Mouse (Mus musculus) fat pad, adult 2 months (tissue): ENCODE measurements at regions not wholly inside any gene's neighbourhood (a gene's known extent, or its start where the extent isn't known, plus 50 kb on each side); places are given as distances from the start of the nearest gene placed in this dataset.

Experiments used
- DNase-seq: peaks from one replicate; pipeline ENCODE4 v3.0.0-alpha.2; 2011; ENCODE audit warnings: low read depth, low spot score; ENCODE audit errors: extremely low read depth

DNA sequence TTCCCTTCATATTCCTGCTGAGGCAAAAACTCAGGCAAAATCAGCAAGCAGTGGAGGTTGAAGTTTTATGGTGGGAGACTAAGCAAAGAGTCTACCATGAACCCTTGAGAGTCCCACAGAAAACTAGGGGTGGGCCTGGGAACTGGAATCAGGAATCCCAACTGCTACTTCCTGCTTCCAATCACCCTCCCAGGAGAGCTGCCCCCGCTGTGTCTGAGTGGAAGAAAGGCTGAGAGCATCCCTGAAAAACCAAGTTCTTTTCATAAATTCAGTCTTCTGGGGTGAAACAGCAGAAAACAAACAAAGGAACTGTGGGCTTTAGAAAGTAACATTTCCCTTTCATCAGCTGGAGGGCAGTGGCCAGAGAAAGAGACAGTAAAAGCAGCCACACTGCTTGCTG lies 445.0 kb downstream of the Gsdmc2 start:
- no peak for DNase-seq

DNA sequence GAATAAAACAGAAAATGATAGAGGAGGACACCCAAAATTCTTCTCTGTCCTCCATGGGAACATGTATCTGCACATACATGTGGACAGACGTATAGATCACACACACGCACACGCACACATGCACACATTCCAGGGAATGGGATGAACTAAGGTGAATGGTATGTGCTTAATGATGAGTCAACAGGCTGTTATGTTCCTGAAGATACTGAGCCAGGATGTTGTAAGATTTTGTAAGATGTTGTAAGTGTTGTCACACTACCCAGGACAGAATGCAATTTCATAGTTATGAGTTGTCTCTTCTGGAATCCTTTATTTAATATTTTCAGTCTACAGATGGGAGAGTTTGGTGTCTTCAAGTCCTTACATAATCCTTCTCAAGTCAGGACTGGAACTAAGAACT lies 447.5 kb downstream of the Gsdmc2 start:
- DNase-seq = peak; percentile 30

DNA sequence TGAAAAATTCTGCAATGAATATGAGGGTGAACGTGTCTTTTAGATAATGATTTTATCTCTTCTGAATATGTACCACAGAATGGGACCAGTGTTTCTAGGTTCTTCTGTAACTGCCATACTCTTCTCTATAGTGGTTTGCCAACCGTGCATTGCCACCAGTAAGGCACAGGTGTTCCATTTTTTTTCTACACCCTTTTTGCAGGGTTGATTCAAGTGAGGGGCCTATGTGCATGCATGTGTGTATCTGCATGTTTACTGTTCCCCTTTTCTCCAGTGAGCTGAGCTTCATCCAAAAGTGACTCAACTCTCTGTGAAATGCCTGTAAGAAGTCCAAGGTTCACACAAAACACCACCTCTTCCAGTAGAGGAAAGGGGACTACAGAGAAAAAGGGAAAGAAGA lies 467.7 kb downstream of the Gsdmc2 start:
- no peak for DNase-seq

DNA sequence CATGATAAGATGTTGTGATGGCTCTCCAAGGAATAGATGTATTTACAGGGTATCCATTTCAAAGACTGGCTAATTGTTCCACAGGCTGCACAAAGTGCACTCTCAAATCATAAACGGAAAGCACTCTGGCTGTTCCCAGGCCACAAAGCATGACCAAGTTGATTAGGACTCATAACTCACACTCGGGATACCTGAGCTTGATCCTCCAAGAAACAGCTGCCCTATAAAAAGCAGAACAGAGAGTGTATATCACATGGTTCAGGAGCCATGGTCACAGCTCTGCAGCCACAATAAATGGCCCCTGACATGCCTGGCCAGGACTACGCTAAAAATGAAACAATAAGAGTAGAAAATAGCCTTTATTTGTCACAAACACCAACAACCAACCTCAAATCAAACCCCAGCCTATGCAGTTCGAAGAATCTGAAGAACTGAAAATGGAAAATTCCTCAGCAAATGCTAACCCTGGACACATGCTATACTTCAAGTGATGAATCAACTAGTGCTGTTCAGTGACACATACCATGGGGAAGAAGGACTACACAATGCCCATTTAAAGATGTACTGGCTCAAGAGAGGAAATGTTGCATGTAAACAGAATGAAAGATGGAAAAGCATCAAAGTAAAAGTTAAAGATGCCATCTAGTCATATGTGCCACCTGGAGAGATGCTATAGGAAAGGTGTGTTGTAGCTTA lies 473.5 kb downstream of the Gsdmc2 start:
- DNase-seq = no peak

DNA sequence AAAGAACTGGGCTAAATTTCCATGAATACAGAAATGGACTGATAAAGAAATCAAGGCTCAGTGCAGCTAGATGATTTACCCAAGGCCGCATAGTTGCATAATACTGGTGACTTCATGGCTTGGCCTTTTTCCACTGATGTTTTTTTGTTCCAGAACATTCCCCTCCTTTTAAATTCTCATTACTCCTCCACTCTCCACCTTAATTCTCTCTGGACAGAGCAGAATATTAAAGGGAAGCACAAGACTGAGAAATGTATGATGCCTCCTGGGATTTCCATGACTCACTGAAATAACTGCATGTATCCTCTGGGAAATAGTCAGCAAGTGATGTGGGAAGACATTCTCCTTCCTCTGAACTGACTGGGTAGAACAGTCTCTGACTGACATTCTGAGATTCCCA lies 480.5 kb downstream of the Gsdmc2 start:
- DNase-seq = no peak

DNA sequence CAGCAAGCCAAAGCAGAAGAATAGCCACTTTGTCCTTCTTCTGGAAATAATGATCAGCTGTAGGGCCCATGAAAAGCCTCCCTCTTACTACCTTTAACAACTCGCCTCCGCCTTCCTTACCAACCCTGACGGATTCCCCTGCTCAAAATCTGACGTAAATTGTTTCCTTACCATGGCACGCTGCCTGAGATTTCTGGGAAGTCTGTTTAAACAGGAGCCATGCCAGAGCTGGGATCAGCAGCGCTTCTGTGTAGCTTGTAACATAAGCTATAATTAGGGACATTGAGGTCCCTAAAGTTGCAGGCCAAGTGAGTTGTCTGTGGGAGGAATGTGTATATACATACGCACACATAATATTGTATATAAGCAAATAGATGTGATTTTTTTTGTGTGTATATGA lies 484.6 kb downstream of the Gsdmc2 start:
- peak; percentile 63 for DNase-seq

DNA sequence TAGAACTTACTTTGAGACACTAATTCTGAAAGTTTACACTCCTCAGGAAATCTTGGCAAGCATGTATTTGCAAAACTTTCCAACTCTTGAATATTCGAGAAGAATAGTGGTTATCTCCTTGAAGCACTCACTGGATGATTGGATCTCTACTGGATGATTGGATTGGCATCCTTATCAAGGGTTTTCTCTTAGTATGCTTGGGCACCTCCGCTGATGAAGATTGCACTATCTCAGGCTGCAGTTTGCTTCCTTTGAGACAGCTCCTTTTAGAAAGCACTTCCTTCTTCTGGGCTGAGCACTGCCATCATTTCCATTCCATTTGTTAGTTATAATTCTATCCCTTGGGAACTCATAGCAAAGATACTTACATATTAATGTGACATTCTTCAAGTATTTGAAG lies 503.2 kb downstream of the Gsdmc2 start:
- no peak for DNase-seq

DNA sequence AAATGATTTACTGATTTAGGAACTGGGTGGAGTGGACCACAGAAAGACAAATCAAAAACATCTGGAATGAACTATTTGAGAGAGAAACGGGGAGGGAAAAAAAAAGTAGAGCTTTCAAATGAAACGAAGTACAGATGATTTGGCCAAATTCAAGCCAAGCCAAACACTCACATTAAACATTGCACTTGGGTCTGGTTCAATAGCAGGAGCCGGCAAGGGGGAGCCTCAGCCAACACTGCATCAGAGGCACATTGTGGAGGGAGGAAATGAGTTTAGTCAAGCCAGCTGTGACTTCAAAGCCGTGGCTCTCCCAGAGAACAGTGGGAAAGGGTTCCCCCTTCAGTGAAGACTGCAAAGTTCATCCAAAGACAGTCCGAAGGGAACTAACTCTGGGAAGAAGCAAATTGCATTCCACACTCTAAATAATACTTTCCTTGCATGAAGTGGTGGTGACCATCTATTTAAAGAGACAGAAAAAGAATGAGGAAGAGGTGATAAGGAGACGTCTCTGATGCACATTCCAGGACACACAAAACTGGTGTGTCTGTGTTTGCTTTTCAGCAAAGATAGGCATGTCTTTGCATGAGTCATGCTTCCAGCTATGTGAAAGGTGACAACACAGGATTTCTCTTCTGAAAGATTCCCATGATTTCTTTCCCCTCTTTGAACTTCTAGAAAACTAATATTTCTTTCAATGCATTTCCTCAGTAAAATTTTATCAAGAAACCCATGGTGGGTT lies 504.5 kb downstream of the Gsdmc2 start:
- no peak for DNase-seq

DNA sequence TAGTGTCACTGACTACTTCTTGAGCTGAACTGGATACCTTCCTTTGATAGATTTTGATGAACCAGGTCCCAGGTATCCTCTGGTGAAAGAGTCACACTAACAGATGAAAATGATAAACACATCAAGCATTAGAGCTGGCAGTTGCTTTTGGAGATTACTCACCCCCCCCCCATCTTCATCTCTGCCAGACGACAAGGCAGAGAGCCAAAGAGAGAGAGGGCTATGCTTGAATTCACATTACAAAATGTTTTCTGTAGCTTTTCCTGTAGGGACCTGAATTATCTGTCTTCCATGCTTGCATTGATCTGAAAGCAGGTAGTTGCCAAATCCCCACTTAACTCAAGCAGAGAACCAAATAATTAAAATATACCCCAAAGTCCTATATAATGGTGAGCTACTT lies 525.3 kb downstream of the Gsdmc2 start:
- no peak for DNase-seq

DNA sequence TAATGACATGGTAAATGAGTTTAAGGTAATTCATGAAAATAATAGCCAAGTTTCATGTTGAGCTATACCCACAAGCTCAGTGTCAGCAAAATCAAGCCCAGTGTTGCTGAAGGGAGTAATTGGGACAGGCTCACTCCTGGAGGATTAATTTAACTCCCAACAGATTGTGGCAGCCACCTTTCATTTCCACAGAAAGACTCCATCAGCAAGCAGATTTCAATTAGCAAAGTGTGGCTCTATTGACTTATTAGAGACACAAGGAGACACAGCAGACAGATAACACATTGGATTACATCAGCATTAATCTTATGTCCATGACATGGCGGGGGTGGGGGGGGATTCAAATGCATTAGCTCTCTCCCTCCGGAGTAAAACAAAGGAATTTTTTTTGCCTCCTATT lies 534.6 kb downstream of the Gsdmc2 start:
- DNase-seq = no peak

DNA sequence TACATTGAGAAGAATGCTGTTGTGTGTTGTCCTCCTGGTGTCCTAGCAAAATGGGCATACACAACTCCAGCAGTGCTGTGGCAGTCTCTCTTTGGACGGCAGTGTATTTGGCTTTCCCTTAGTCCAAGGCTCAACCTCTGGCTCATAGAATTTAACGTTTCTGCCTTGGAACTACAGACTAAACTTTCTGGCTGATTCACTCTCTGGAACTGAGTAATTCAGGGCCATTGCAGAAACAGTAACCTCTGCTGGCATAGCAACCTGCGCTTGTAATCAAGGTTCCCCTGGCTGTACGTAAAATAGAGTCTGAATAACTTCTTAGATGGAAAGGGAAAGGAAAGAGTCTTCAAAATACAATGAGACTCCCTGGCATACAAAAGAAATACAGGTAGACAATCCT lies 545.7 kb downstream of the Gsdmc2 start:
- no peak for DNase-seq

DNA sequence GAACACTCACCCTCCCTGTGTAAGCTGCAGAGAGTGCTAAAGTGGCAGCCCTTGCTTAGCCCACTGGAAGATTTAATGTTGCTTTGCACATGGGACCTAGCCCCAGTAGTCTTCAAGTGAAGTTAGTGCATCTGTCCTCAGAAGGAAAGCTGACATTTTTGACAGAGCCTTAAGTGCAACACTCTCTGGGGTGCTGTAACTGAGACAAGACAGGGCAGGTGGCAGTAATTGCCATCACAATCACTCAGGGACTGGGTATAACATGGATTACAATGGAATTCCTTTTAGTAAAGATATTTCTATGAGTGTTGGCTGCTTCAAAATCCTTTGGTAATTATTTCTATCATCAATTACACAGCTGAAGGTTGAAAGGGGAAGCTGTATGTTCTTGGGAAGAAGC lies 556.4 kb downstream of the Gsdmc2 start:
- no peak for DNase-seq

DNA sequence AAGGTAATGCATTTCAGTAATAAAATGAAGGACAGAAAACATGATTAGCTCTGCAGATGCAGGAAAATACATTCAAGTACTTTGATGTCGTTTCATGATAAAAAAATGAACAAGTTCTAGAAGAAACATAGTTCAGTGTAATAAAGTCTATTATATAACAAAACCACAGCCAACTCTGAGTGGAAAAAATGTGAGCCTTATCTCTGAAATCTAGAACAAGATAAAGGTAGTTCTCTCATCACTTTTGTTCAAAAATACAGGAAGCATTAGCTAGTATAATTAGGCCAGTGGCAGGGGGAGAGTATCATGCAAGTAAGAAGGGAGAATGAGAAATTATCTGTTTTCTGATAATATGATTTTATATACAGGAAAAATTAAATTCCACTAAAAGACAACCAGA lies 559.0 kb downstream of the Gsdmc2 start:
- no peak for DNase-seq

DNA sequence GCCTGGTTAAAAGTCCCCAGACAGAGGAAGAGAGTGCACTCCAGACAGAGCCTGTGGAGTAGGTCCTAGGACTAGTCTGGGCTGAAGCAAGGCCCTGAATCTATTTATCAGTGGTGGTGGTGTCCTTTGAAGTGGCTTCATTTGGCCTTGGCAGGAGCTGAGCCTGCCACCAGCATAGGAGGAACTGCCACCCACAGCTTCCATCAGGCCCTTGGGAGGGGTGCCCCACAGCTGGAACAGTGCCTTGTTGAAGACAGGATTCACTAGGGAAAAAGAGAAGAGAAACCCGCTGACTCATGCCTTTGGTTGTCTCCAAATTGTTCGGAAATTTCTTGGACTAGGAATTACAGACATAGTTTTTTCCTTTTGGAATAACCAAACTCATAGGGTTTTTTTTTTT lies 574.6 kb downstream of the Gsdmc2 start:
- no peak for DNase-seq

DNA sequence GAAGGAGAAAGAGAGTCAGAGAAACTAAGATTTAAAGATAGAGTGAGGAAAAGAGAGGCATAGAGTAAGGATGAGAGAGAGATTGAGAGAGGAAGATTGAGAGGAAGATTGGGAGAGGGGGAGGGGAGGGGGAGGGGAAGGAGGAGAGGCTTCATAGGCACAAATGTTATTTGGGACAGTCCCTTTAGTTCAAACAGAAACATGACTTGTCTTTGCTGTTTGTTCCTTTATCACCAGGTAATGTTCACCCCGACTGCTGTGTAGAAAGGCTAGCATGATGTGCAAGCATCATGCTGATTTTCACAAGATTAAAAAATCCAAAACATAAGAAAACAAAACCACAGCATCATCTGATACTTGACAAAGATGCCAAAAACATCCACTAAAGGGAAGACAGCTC lies 579.1 kb downstream of the Gsdmc2 start:
- no peak for DNase-seq

DNA sequence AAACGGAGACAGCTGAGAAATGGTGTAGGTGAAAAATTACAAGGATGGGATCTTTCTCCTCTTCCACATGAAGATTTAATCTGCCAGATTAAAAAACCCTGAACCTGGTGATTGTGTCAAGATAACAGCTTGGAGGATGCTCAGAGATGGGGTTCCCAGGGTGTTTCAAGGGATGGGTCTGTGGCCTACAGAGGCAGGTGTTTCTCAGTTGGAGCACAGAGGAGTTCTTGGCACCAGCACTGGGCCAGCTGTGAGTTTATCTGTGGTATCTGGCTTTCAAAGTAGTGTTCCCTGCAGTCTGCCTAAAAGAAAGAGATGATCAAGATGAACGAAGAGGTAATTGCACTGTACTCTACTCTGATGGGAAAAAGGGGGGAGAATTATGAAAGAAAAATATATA lies 589.2 kb downstream of the Gsdmc2 start:
- DNase-seq = no peak

DNA sequence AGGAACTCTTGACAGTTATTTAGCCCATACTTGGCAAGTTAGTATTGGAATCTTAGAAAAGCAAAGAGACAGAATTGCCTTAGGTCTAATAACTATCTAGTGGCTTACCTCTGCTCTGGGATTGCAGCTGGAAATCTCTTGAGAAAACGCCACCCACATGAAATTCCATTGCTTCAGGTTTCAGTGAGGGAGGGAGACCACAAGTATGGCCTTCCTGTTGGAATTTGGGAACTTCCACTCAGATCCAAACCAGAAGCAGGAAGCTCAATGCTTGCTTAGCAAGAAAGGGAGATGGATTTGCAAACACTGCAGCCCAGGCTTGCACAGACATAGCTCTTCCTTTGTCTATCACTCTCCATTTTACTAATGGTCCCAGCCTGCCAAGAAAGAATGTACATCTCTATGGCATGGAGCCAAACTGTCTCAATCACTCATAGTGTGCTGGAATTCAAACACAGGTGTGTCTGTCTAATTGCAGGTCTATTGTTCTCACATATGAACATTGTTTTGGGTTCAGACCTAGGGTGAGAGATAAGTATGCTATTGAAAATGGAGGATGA lies 592.1 kb downstream of the Gsdmc2 start:
- DNase-seq = peak; percentile 47

DNA sequence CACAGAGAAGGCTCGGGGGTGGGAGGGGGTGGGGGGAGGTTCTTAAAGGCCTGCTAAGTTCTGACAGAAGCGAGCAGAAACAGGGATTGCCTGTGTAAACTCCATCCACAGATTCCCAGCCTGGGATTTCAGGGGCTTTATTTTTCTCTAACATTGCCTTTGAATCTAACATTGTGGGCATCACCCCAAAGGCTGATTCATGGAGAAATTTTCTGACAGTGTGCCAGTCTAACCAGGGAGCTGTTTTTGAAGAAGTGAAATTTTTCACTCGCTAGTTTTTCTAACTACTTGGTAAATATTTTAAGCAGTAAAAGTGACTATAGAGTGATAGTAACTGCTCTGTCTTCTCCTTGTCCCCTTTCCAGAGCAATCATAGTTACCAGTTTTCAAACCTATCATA lies 606.4 kb downstream of the Gsdmc2 start:
- DNase-seq = no peak

DNA sequence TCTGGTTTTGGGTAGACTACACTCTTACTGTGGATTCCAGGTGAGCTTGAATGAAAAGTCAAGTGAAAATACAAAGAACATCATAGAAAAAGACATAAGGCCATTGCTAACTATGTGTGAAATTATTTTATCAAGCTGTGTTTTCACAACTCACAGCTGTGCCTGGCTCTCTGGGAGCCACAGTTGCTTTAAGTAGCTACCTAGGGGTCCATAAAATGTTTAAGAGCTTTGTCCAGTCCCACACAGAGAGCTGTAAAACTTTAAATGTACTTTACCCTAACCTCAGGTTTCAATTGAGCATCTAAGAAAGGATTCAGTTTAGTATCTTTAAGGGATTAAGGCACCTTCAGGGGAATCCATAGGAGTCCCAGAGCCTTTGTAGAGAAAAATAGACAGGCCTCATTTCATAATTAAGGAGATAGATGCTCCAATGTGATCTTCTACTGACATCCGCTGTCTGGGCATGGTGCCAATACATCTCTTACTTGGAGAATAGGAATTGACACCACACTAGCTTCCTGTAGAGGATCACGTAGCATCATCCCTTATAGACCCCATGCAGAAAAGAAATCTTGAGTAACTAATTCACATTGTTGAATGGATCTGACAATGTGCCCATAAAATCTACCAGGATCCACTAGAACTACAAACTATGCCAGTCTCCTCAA lies 626.5 kb downstream of the Gsdmc2 start:
- DNase-seq = no peak

DNA sequence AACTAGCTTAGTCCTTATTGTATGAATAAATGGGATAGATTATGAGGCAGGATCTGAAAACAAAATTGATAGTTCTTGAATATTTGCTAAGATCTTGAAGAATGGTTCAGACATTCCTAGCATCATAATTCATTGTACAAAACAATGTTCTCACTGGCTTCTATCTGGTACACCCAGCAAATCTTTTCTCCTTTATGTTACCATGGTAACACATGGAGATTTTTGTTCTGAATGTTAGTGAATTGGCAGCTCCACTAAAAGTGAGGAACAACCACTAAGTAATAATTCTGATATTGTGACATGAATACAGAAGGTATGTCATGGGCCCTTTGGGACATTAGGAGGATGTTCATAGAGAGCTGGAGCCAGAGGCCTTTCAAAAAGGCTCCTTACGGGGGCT lies 639.8 kb downstream of the Gsdmc2 start:
- no peak for DNase-seq

DNA sequence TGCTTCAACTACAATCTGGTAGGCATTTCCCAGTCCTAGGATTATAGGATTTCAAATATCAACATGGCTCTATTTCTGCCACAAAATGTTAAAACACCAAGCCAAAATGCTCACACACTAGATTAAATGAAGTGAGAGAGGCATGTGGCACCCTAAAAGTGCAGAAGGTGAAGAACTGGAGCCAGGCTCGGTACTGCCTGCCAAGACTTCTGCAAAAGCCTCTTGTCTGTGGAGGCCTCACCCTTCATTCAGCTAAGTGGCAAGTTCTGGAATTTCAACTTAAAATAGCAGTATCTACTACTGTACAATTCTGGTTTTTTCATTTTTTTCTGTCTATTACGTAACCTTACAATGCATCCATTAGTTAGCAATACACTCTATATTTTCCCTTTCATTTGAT lies 649.9 kb downstream of the Gsdmc2 start:
- DNase-seq = no peak

DNA sequence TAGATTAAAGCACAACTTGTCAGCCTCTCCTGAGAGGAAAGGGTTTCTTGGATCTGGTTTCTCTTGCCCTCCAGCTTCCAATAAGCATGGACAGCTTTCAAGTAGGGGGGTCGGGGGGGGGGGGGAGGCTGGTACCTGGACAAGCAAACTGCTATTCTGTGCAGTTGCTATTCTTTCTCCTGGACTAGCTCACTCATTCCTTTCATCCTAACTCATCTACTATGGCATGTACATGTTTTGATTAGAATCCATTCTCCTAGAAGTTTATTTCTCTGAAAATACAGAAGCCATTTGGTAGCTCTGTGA lies 650.5 kb downstream of the Gsdmc2 start:
- no peak for DNase-seq
